Mouse (Mus musculus): ENCODE data around the gene Sf3b3.

DNA sequence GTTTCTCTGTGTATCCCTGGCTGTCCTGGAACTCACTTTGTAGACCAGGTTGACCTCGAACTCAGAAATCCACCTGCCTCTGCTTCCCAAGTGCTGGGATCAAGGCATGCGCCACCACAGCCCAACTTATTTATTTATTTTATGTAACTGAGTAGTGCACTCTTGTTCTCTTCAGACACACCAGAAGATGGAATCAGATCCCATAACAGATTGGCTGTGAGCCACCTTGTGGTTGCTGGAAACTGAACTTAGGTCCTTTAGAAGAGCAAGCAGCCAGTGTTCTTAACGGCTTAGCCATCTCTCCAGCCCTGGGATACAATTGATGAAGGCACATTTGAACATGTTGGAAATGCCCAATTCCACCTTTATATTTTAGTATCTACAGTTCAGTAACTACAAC is 28.0 kb downstream of the Sf3b3 start:
- TF ChIP-seq CTCF (IDR thresholded peaks at IDR 0.05; ENCODE audit: low read depth, low read length) (no peak), POLR2A (IDR thresholded peaks at IDR 0.05; ENCODE audit: extremely low read depth, insufficient read depth, low read length) (no peak)

All from liver, adult 2 months (tissue).